Mouse (Mus musculus) limb, embryonic 14.5 days (tissue): ENCODE results near the gene Hspb1. TPM values are rescaled to one million over a fixed set of nuclear protein-coding genes. Genes with fewer than 3 reads are reported as not detected.
A peak's percentile ranks its signal among the peaks of the same experiment; 100 is the strongest.

Experiments
- ATAC-seq: fragments of 200-750 bp; cut with Nextera tagmentation; 2 replicates; pipeline ENCODE4 v1.8.0; 2017; ENCODE audit warnings: low read depth, moderate number of reproducible peaks, moderate TSS enrichment; ENCODE audit not compliant: low FRiP score
- DNase-seq: peaks from one replicate; pipeline ENCODE4 v3.0.0-alpha.2; 2015; ENCODE audit warnings: low spot score
- H3K27ac ChIP-seq: fragments of 300-500 bp; sonication (generic); replicated peaks from 2 replicates; pipeline ENCODE4 v1.5.1; 2014; ENCODE audit warnings: low read depth, mild to moderate bottlenecking, low read length, moderate library complexity, mixed read lengths
- H3K27me3 ChIP-seq: fragments of 300-500 bp; sonication (generic); 2 replicates; pipeline ENCODE4 v1.6.1; 2014; ENCODE audit warnings: low read length, mixed read lengths; ENCODE audit not compliant: control insufficient read depth, insufficient read depth
- H3K36me3 ChIP-seq: fragments of 300-500 bp; sonication (generic); 2 replicates; pipeline ENCODE4 v1.6.1; 2014; ENCODE audit warnings: mild to moderate bottlenecking, low read length, moderate library complexity, mixed read lengths; ENCODE audit not compliant: control insufficient read depth, insufficient read depth
- H3K4me1 ChIP-seq: fragments of 300-500 bp; sonication (generic); 2 replicates; pipeline ENCODE4 v1.6.1; 2014; ENCODE audit warnings: antibody characterized with exemption, low read length, mixed read lengths; ENCODE audit not compliant: control insufficient read depth, insufficient read depth
- H3K4me2 ChIP-seq: fragments of 300-500 bp; sonication (generic); replicated peaks from 2 replicates; pipeline ENCODE4 v1.6.1; 2014; ENCODE audit warnings: low read depth, mild to moderate bottlenecking, low read length, moderate library complexity; ENCODE audit not compliant: severe bottlenecking
- H3K4me3 ChIP-seq: fragments of 300-500 bp; sonication (generic); replicated peaks from 2 replicates; pipeline ENCODE4 v1.5.1; 2014; ENCODE audit warnings: low read length
- H3K9ac ChIP-seq: fragments of 300-500 bp; sonication (generic); 2 replicates; pipeline ENCODE4 v1.6.1; 2014; ENCODE audit warnings: mild to moderate bottlenecking, low read depth, low read length, moderate library complexity; ENCODE audit not compliant: severe bottlenecking
- H3K9me3 ChIP-seq: fragments of 300-500 bp; sonication (generic); 2 replicates; pipeline ENCODE4 v1.6.1; 2016; ENCODE audit warnings: low read length; ENCODE audit not compliant: control insufficient read depth
- POLR2A ChIP-seq: fragments of 200-500 bp; IDR thresholded peaks from 2 replicates; pipeline ENCODE4 v1.8.0; 2012; ENCODE audit warnings: inconsistent platforms, mild to moderate bottlenecking, moderate library complexity, borderline replicate concordance; ENCODE audit not compliant: insufficient read depth, insufficient read length; ENCODE audit errors: extremely low read depth
- WGBS: fragments of 180-500 bp; shearing (Covaris S2); extraction: QIAGEN DNeasy Blood & Tissue Kit; methylation state at CpG from one replicate; pipeline ENCODE4 v1.1.7; 2014; 5-methylcytosine and 5-hydroxymethylcytosine counted together
- polyA plus RNA-seq, 2 experiments: library from polyadenylated mRNA; depleted of rRNA in 1 of 2; stranded (reverse) in 1 of 2; unstranded in 1 of 2; fragments of >200 nt; fragmentation: Nextera tagmentation in 1 of 2; extraction: Ambion mirVana in 1 of 2; gene quantifications; 2 replicates each; pipeline versions ENCODE4 v1.2.1 to v1.2.3; 2012 to 2014

Gene Hspb1
- polyA plus RNA-seq (2012; rRNA removed) (326 and 338 TPM in 2 replicates), polyA plus RNA-seq (2014; fragmentation: Nextera tagmentation; extraction: Ambion mirVana) (433 and 574 TPM in 2 replicates)

- no peak for TF ChIP-seq POLR2A
- Histone ChIP-seq H3K9ac (peak within 1 kb of the TSS; percentile 45), H3K4me3 (peak within 1 kb of the TSS; percentile 34), H3K36me3 (no peaks in the 10 kb centered on the region), H3K9me3 (no peaks in the 10 kb centered on the region), H3K4me2 (peak within 1 kb of the TSS; percentile 56), H3K27ac (no peak within 1 kb of the TSS), H3K27me3 (peaks cover 28% of the 10 kb centered on the region; the same call in 1 of the 2 replicates), H3K4me1 (peaks cover 11% of the 10 kb centered on the region; the same call in 1 of the 2 replicates)
- peak; percentile 76 for ATAC-seq
- WGBS = under 1% methylated on average over 24 of the region's 24 CpGs
- DNase-seq = peak; percentile 81
Observed at GRCm38 (mm10) chr5:135887675-135888102, at the start of gene Hspb1. Gene Hspb1, plus strand, starts transcription at chr5:135887919.

- TF ChIP-seq POLR2A = no peak
- Histone ChIP-seq H3K4me2 (no peak overlapping the region), H3K4me3 (no peak overlapping the region), H3K27me3 (no peaks in the 10 kb centered on the region), H3K9me3 (no peaks in the 10 kb centered on the region), H3K4me1 (no peaks in the 10 kb centered on the region), H3K27ac (no peak overlapping the region), H3K36me3 (no peaks in the 10 kb centered on the region), H3K9ac (no peak overlapping the region)
- WGBS = 76% methylated on average over 6 of the region's 6 CpGs
- DNase-seq (no peak), ATAC-seq (no peak)
Observed at GRCm38 (mm10) chr5:135841651-135842050, 46.1 kb upstream of the Hspb1 start.

- no peaks in the 10 kb centered on the region for H3K36me3 ChIP-seq
- H3K4me1 ChIP-seq = no peaks in the 10 kb centered on the region
- H3K27me3 ChIP-seq = no peaks in the 10 kb centered on the region
- H3K9ac ChIP-seq = no peak overlapping the region
- H3K27ac ChIP-seq = no peak overlapping the region
- TF ChIP-seq POLR2A = no peak
- no peak overlapping the region for H3K4me3 ChIP-seq
- no peak for ATAC-seq
- 24% methylated on average over 5 of the region's 5 CpGs for WGBS
- DNase-seq = peak; percentile 65
- no peaks in the 10 kb centered on the region for H3K9me3 ChIP-seq
- no peak overlapping the region for H3K4me2 ChIP-seq
Observed at GRCm38 (mm10) chr5:135843418-135843817, 44.3 kb upstream of the Hspb1 start.

DNA sequence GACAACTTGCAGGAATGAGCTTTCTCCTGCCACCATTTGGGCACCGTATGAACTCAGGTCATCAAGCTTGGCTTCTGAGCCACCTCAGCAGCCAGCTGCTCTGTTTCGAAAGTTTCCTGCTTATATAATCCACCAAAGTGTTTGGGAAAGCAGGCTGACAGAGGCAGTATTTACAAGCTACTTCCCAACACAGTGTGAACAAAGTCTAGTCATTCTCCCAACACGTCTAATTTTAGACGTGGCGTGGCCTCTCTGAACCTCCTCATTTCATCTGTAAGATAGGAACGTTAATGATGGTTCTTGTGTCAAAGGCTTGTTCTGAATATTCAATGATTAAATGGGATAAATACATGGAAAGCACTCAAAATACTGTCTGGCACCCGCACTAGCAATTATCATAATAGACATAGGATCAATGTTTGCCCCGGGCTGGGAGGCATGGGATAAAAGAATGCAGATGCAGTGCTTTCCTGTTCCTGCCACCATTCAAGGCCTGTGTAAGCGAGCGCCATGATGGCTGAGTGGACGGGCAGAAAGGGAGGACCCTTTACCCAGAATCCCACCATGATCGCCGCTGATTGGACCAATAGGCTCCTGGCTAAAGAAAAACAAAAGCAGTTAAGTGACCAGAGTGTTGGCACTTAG is 41.9 kb upstream of the Hspb1 start:
- DNase-seq = no peak
- ATAC-seq = no peak
- H3K4me2 ChIP-seq = no peak overlapping the region
- H3K4me1 ChIP-seq = no peaks in the 10 kb centered on the region
- H3K4me3 ChIP-seq = no peak overlapping the region
- H3K27me3 ChIP-seq = peaks cover 9% of the 10 kb centered on the region; the same call in 1 of the 2 replicates
- no peak overlapping the region for H3K27ac ChIP-seq
- WGBS = 80% methylated on average over 13 of the region's 13 CpGs
- TF ChIP-seq POLR2A = no peak
- no peaks in the 10 kb centered on the region for H3K9me3 ChIP-seq
- H3K9ac ChIP-seq = no peak overlapping the region
- no peaks in the 10 kb centered on the region for H3K36me3 ChIP-seq

GRCm38 (mm10) chr5:135847460-135847859 is 40.3 kb upstream of the Hspb1 start:
- Histone ChIP-seq H3K27ac (no peak overlapping the region), H3K27me3 (peaks cover 26% of the 10 kb centered on the region), H3K9ac (no peak overlapping the region), H3K4me3 (no peak overlapping the region), H3K4me2 (no peak overlapping the region), H3K9me3 (no peaks in the 10 kb centered on the region), H3K36me3 (no peaks in the 10 kb centered on the region), H3K4me1 (no peaks in the 10 kb centered on the region)
- ATAC-seq = no peak
- TF ChIP-seq POLR2A = no peak
- 71% methylated on average over 4 of the region's 4 CpGs for WGBS
- DNase-seq = no peak
